Comparison of ENCODE assay signal across 17 mouse cellular contexts in the genomic region with DNA sequence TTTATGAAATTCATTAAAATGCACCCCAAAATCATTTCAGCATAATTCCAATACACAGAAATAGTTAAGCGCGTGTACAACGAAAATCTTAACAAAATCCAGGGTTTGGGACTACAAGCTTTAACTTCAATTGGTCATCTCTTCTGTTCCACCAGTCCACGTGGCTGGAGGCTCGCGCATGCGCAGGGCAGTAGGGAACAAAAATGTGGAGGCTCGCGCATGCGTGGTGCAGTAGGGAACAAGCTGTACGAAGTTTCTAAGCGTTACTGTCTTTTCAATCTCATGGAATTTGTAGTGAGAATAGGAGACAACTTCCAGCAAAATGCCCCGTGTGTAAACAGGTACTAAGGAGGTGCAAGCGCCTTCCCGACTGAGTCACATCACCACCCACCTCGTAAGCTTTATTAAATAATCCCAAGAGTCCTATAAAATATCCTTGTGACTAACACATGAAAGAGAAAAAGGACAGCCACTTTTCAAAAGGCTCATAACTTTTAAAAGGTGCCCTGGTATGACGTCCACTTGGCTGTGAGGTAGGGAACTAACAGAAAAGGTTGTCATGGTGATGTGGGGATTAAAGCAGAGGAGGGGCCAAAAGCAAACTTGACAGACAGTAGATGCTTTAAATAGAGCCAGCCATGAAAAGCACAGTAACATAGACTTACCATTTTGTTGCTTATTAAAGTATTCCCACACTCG.
A peak's percentile ranks its signal among the peaks of the same experiment; 100 is the strongest.
DNase-seq lines count a peak whose midpoint lies in the region; ATAC-seq and TF ChIP-seq lines count a peak whose summit lies in the region.
"Had no signal": no experiment of that assay in that cellular context is flagged by ENCODE, and none has a peak within 500 bp of the region (broad histone marks: within the 10 kb centered on the region; RNA-seq: fewer than 3 reads in every experiment).

No protein-coding gene starts in this region.

- no peak for DNase-seq in midbrain, embryonic 11.5 days (ENCODE audit: low spot score, missing footprints)
- DNase-seq in midbrain, postnatal 0 days (ENCODE audit: low spot score): no peak
- DNase-seq in brain, embryonic 14.5 days (ENCODE audit: low read depth): peak; percentile 82
- peak; percentile 72 for DNase-seq in forebrain, embryonic 14.5 days (ENCODE audit: low spot score)
- peak; percentile 63 for DNase-seq in midbrain, embryonic 14.5 days
- no peak for DNase-seq in c-Kit-positive CD71-positive TER-119-positive erythroid progenitor cells, embryonic 14.5 days (ENCODE audit: low spot score)
- DNase-seq in gastrocnemius, postnatal 36 days: no peak
- DNase-seq: cerebellum, adult 9-11 months; kidney, postnatal 25 days; lung, postnatal 4 days; spleen, adult 18-20 months; thymus, adult 2 months had no signal

- H3K4me2 ChIP-seq in midbrain, embryonic 11.5 days: no peak overlapping the region
- H3K4me2 ChIP-seq in midbrain, postnatal 0 days (ENCODE audit: low read depth, low read length, poor library complexity, severe bottlenecking): no peak overlapping the region
- peak overlapping the region; percentile 38 for H3K4me2 ChIP-seq in forebrain, embryonic 14.5 days (ENCODE audit: low read length)
- no peak overlapping the region for H3K4me2 ChIP-seq in midbrain, embryonic 14.5 days (ENCODE audit: low read length)
- H3K4me2 ChIP-seq: embryonic facial prominence, embryonic 13.5 days; heart, embryonic 13.5 days; hindbrain, embryonic 12.5 days; liver, embryonic 15.5 days had no signal

- no peak overlapping the region for H3K27ac ChIP-seq in midbrain, embryonic 11.5 days (ENCODE audit: low read depth, low read length)
- H3K27ac ChIP-seq in midbrain, postnatal 0 days (ENCODE audit: low read depth, low read length): no peak overlapping the region
- H3K27ac ChIP-seq in forebrain, embryonic 14.5 days (ENCODE audit: low read depth, low read length): no peak overlapping the region
- no peak overlapping the region for H3K27ac ChIP-seq in midbrain, embryonic 14.5 days (replicated peaks; ENCODE audit: low read depth, low read length)
- H3K27ac ChIP-seq: embryonic facial prominence, embryonic 13.5 days; heart, embryonic 13.5 days; hindbrain, embryonic 12.5 days; liver, embryonic 15.5 days had no signal

- no peak for TF ChIP-seq POLR2A in brain, embryonic 14.5 days (IDR thresholded peaks at IDR 0.05; ENCODE audit: borderline replicate concordance, extremely low read depth, insufficient read depth, insufficient read length, poor library complexity, severe bottlenecking)

- peaks cover 7% of the 10 kb centered on the region for H3K4me1 ChIP-seq in midbrain, embryonic 11.5 days (ENCODE audit: control insufficient read depth, insufficient read depth, low read length)
- H3K4me1 ChIP-seq in midbrain, postnatal 0 days (ENCODE audit: insufficient read depth, low read length): peaks cover 3% of the 10 kb centered on the region; the same call in 1 of the 2 replicates
- H3K4me1 ChIP-seq in forebrain, embryonic 14.5 days (ENCODE audit: control insufficient read depth, insufficient read depth, low read length): peaks cover 21% of the 10 kb centered on the region
- peaks cover 18% of the 10 kb centered on the region; the same call in 1 of the 2 replicates for H3K4me1 ChIP-seq in midbrain, embryonic 14.5 days (ENCODE audit: control insufficient read depth, insufficient read depth, low read length)
- H3K4me1 ChIP-seq: liver, embryonic 15.5 days had no signal

- no peak overlapping the region for H3K4me3 ChIP-seq in midbrain, embryonic 11.5 days (ENCODE audit: low read depth, low read length)
- no peak overlapping the region for H3K4me3 ChIP-seq in midbrain, postnatal 0 days (ENCODE audit: low read depth, low read length)
- no peak overlapping the region for H3K4me3 ChIP-seq in forebrain, embryonic 14.5 days (ENCODE audit: low read depth, low read length)
- no peak overlapping the region for H3K4me3 ChIP-seq in midbrain, embryonic 14.5 days (replicated peaks; ENCODE audit: low read depth, low read length)
- H3K4me3 ChIP-seq: embryonic facial prominence, embryonic 13.5 days; heart, embryonic 13.5 days; hindbrain, embryonic 12.5 days; liver, embryonic 15.5 days had no signal

- intact Hi-C loops in gastrocnemius, postnatal 36 days (cut with DNase I): no loop called here

- 77% methylated on average over 18 of the region's 18 CpGs for WGBS in midbrain, embryonic 11.5 days
- WGBS in midbrain, postnatal 0 days: 62% methylated on average over 18 of the region's 18 CpGs
- 47% methylated on average over 18 of the region's 18 CpGs for WGBS in forebrain, embryonic 14.5 days
- 66% methylated on average over 18 of the region's 18 CpGs for WGBS in midbrain, embryonic 14.5 days

- H3K9me3 ChIP-seq in midbrain, embryonic 11.5 days (ENCODE audit: control insufficient read depth, low read length): no peaks in the 10 kb centered on the region
- no peaks in the 10 kb centered on the region for H3K9me3 ChIP-seq in midbrain, postnatal 0 days (ENCODE audit: low read length)
- H3K9me3 ChIP-seq in forebrain, embryonic 14.5 days (replicated peaks; ENCODE audit: control insufficient read depth, low read length): no peaks in the 10 kb centered on the region
- H3K9me3 ChIP-seq in midbrain, embryonic 14.5 days (ENCODE audit: control insufficient read depth, low read length): no peaks in the 10 kb centered on the region
- H3K9me3 ChIP-seq: embryonic facial prominence, embryonic 13.5 days; heart, embryonic 13.5 days; hindbrain, embryonic 12.5 days; liver, embryonic 15.5 days had no signal

- no peak for TF ChIP-seq CTCF in midbrain, postnatal 0 days (IDR thresholded peaks at IDR 0.05)
- TF ChIP-seq CTCF in brain, embryonic 14.5 days (IDR thresholded peaks at IDR 0.05; ENCODE audit: borderline replicate concordance, extremely low read depth, insufficient read depth, insufficient read length): no peak

- no peaks in the 10 kb centered on the region; the same call in 1 of the 2 replicates for H3K36me3 ChIP-seq in midbrain, embryonic 11.5 days (ENCODE audit: control insufficient read depth, insufficient read depth, low read length)
- H3K36me3 ChIP-seq in midbrain, postnatal 0 days (ENCODE audit: insufficient read depth, low read length): no peaks in the 10 kb centered on the region
- H3K36me3 ChIP-seq in forebrain, embryonic 14.5 days (ENCODE audit: control insufficient read depth, insufficient read depth, low read length): no peaks in the 10 kb centered on the region
- H3K36me3 ChIP-seq in midbrain, embryonic 14.5 days (ENCODE audit: control insufficient read depth, insufficient read depth, low read length): no peaks in the 10 kb centered on the region
- H3K36me3 ChIP-seq: embryonic facial prominence, embryonic 13.5 days; heart, embryonic 13.5 days; hindbrain, embryonic 12.5 days; liver, embryonic 15.5 days had no signal

- no peak overlapping the region for H3K9ac ChIP-seq in midbrain, embryonic 11.5 days (ENCODE audit: low read length)
- no peak overlapping the region for H3K9ac ChIP-seq in midbrain, postnatal 0 days (replicated peaks; ENCODE audit: low read length, poor library complexity, severe bottlenecking)
- H3K9ac ChIP-seq in forebrain, embryonic 14.5 days (ENCODE audit: low read length): no peak overlapping the region
- H3K9ac ChIP-seq in midbrain, embryonic 14.5 days (replicated peaks; ENCODE audit: low read length): no peak overlapping the region
- H3K9ac ChIP-seq: embryonic facial prominence, embryonic 13.5 days; heart, embryonic 13.5 days; hindbrain, embryonic 12.5 days; liver, embryonic 15.5 days had no signal

- peak; percentile 70; the same call in 1 of the 2 replicates for ATAC-seq in midbrain, embryonic 11.5 days (ENCODE audit: low FRiP score)
- ATAC-seq in midbrain, postnatal 0 days (ENCODE audit: low FRiP score): no peak
- ATAC-seq in forebrain, embryonic 14.5 days: peak; percentile 72
- ATAC-seq in midbrain, embryonic 14.5 days (ENCODE audit: low FRiP score, low TSS enrichment): no peak; the same call in 1 of the 2 replicates
- ATAC-seq: intestine, postnatal 0 days had no signal

- no peaks in the 10 kb centered on the region for H3K27me3 ChIP-seq in midbrain, embryonic 11.5 days (ENCODE audit: control insufficient read depth, insufficient read depth, low read length)
- no peaks in the 10 kb centered on the region for H3K27me3 ChIP-seq in midbrain, postnatal 0 days (ENCODE audit: insufficient read depth, low read length)
- no peaks in the 10 kb centered on the region for H3K27me3 ChIP-seq in forebrain, embryonic 14.5 days (replicated peaks; ENCODE audit: control insufficient read depth, insufficient read depth, low read length)
- no peaks in the 10 kb centered on the region for H3K27me3 ChIP-seq in midbrain, embryonic 14.5 days (ENCODE audit: control insufficient read depth, insufficient read depth, low read length)
- H3K27me3 ChIP-seq: embryonic facial prominence, embryonic 13.5 days; heart, embryonic 13.5 days; hindbrain, embryonic 12.5 days; liver, embryonic 15.5 days had no signal

Comparison
In these comparisons a context has a peak if more than half of its experiments do, and no peak if none do; other contexts are left out.
1. ATAC-seq: peak in midbrain, embryonic 11.5 days (single experiment) and forebrain, embryonic 14.5 days (single experiment); none in midbrain, postnatal 0 days (single experiment) and midbrain, embryonic 14.5 days (single experiment).
2. DNase-seq: peak in brain, embryonic 14.5 days (single experiment), forebrain, embryonic 14.5 days (single experiment) and midbrain, embryonic 14.5 days (single experiment); none in midbrain, embryonic 11.5 days (single experiment), midbrain, postnatal 0 days (single experiment), c-Kit-positive CD71-positive TER-119-positive erythroid progenitor cells, embryonic 14.5 days (single experiment) and gastrocnemius, postnatal 36 days (0 of 2).